Mouse (Mus musculus) midbrain, embryonic 12.5 days (tissue): Measurements from ENCODE around the gene Camta2. TPM values are rescaled to one million over a fixed set of nuclear protein-coding genes. Genes with fewer than 3 reads are reported as not detected.

Source experiments
- ATAC-seq: fragments of 200-750 bp; cut with Nextera tagmentation; 2 replicates; pipeline ENCODE4 v1.8.0; 2017; ENCODE audit warnings: low read depth, moderate TSS enrichment, moderate library complexity; ENCODE audit not compliant: low FRiP score
- H3K27ac ChIP-seq: fragments of 300-500 bp; sonication (generic); replicated peaks from 2 replicates; pipeline ENCODE4 v1.5.1; 2016; ENCODE audit warnings: mild to moderate bottlenecking
- H3K27me3 ChIP-seq: fragments of 300-500 bp; sonication (generic); 2 replicates; pipeline ENCODE4 v1.6.1; 2016; ENCODE audit warnings: mild to moderate bottlenecking
- H3K36me3 ChIP-seq: fragments of 300-500 bp; sonication (generic); 2 replicates; pipeline ENCODE4 v1.6.1; 2016
- H3K4me1 ChIP-seq: fragments of 300-500 bp; sonication (generic); 2 replicates; pipeline ENCODE4 v1.6.1; 2016
- H3K4me2 ChIP-seq: fragments of 300-500 bp; sonication (generic); replicated peaks from 2 replicates; pipeline ENCODE4 v1.6.1; 2016; ENCODE audit warnings: mild to moderate bottlenecking, moderate library complexity
- H3K4me3 ChIP-seq: fragments of 300-500 bp; sonication (generic); 2 replicates; pipeline ENCODE4 v1.5.1; 2016; ENCODE audit warnings: mild to moderate bottlenecking
- H3K9ac ChIP-seq: fragments of 300-500 bp; sonication (generic); replicated peaks from 2 replicates; pipeline ENCODE4 v1.6.1; 2016; ENCODE audit warnings: mild to moderate bottlenecking, moderate library complexity
- H3K9me3 ChIP-seq: fragments of 300-500 bp; sonication (generic); 2 replicates; pipeline ENCODE4 v1.6.1; 2016; ENCODE audit warnings: mild to moderate bottlenecking
- WGBS: fragments of 180-500 bp; shearing (Covaris S2); methylation state at CpG from one replicate; pipeline ENCODE4 v1.1.7; 2016; 5-methylcytosine and 5-hydroxymethylcytosine counted together
- microRNA-seq: library from miRNA; unstranded; fragments of <30 nt; microRNA quantifications from one replicate; pipeline ENCODE4, GENCODE M21; 2017
- polyA plus RNA-seq: library from polyadenylated mRNA; unstranded; fragments of >200 nt; fragmentation: Nextera tagmentation; extraction: Ambion mirVana; gene quantifications from 2 replicates; pipeline ENCODE4 v1.2.1, GENCODE M21; 2016

The Camta2 gene
- polyA plus RNA-seq, 1 experiment from 2014 or later = 13.0 TPM

- no peaks in the 10 kb centered on the region for H3K36me3 ChIP-seq
- no peaks in the 10 kb centered on the region for H3K9me3 ChIP-seq
- H3K27ac ChIP-seq = no peak overlapping the region
- H3K4me1 ChIP-seq = no peaks in the 10 kb centered on the region
- peaks cover 4% of the 10 kb centered on the region; the same call in 1 of the 2 replicates for H3K27me3 ChIP-seq
- WGBS = 47% methylated on average over 7 of the region's 7 CpGs
- no peak overlapping the region for H3K4me3 ChIP-seq
- H3K4me2 ChIP-seq = no peak overlapping the region
- H3K9ac ChIP-seq = no peak overlapping the region
- no peak for ATAC-seq
Measured at GRCm38 (mm10) chr11:70621972-70622814, 65.7 kb downstream of the Camta2 start.

Small RNA genes within 50 kb of the gene (microRNA-seq; reads per million reads assigned to microRNA genes)
- not detected for gene Mir6925

Other genes with a start within 250 kb of the Camta2 start
- gene Med11, start 236.2 kb downstream of the Camta2 start, polyA plus RNA-seq = 37.6 and 39.2 TPM in 2 replicates
- 0.21 and 0.33 TPM in 2 replicates for gene Zmynd15, start 228.7 kb downstream of the Camta2 start, polyA plus RNA-seq
- gene Cxcl16, start 228.1 kb downstream of the Camta2 start, polyA plus RNA-seq = 1.6 and 1.7 TPM in 2 replicates
- gene Tm4sf5, start 182.9 kb downstream of the Camta2 start, polyA plus RNA-seq = 0.46 TPM in 1 of 2 replicates, not detected in the other
- gene Vmo1, start 173.5 kb downstream of the Camta2 start, polyA plus RNA-seq = not detected in 2 replicates
- gene Gltpd2, start 168.9 kb downstream of the Camta2 start, polyA plus RNA-seq = 0.26 TPM in 1 of 2 replicates, not detected in the other
- 774 and 783 TPM in 2 replicates for gene Psmb6, start 162.7 kb downstream of the Camta2 start, polyA plus RNA-seq
- gene Gm40193, start 155.2 kb downstream of the Camta2 start, polyA plus RNA-seq = not detected in 2 replicates
- gene Pld2, start 148.0 kb downstream of the Camta2 start, polyA plus RNA-seq = 4.0 and 5.7 TPM in 2 replicates
- 14.7 and 16.8 TPM in 2 replicates for gene Mink1, start 125.2 kb downstream of the Camta2 start, polyA plus RNA-seq
- not detected in 2 replicates for gene 4930544D05Rik, start 72.3 kb downstream of the Camta2 start, polyA plus RNA-seq
- 0.32 TPM in 1 of 2 replicates, not detected in the other for gene Chrne, start 68.9 kb downstream of the Camta2 start, polyA plus RNA-seq
- gene Gp1ba, start 49.0 kb downstream of the Camta2 start, polyA plus RNA-seq = 0.35 and 0.37 TPM in 2 replicates
- 96.6 and 101 TPM in 2 replicates for gene Rnf167, start 40.9 kb downstream of the Camta2 start, polyA plus RNA-seq
- 138 and 149 TPM in 2 replicates for gene Slc25a11, start 40.6 kb downstream of the Camta2 start, polyA plus RNA-seq
- 1,047 and 1,099 TPM in 2 replicates for gene Pfn1, start 33.5 kb downstream of the Camta2 start, polyA plus RNA-seq
- 12.0 and 12.7 TPM in 2 replicates for gene Eno3, start 30.9 kb downstream of the Camta2 start, polyA plus RNA-seq
- 156 and 160 TPM in 2 replicates for gene Spag7, start 18.7 kb downstream of the Camta2 start, polyA plus RNA-seq
- gene Inca1, start 12.1 kb upstream of the Camta2 start, polyA plus RNA-seq = 0.86 and 1.3 TPM in 2 replicates
- 2.0 and 2.2 TPM in 2 replicates for gene Kif1c, start 12.4 kb upstream of the Camta2 start, polyA plus RNA-seq
- gene Zfp3, start 76.1 kb upstream of the Camta2 start, polyA plus RNA-seq = 10.6 and 11.7 TPM in 2 replicates
- not detected in 2 replicates for gene Scimp, start 124.5 kb upstream of the Camta2 start, polyA plus RNA-seq
- 49.6 and 58.4 TPM in 2 replicates for gene Rabep1, start 156.7 kb upstream of the Camta2 start, polyA plus RNA-seq